Mouse (Mus musculus) hindbrain, embryonic 15.5 days (tissue): ENCODE data around the gene Ssr3. TPM values are rescaled to one million over a fixed set of nuclear protein-coding genes. Genes with fewer than 3 reads are reported as not detected.

Experiments used
- ATAC-seq: fragments of 200-750 bp; cut with Nextera tagmentation; 2 replicates; pipeline ENCODE4 v1.8.0; 2017; ENCODE audit warnings: low read depth, moderate number of reproducible peaks, moderate TSS enrichment; ENCODE audit not compliant: low FRiP score
- H3K27ac ChIP-seq: fragments of 300-500 bp; sonication (generic); replicated peaks from 2 replicates; pipeline ENCODE4 v1.5.1; 2015; ENCODE audit warnings: mild to moderate bottlenecking, inconsistent platforms
- H3K27me3 ChIP-seq: fragments of 300-500 bp; sonication (generic); 2 replicates; pipeline ENCODE4 v1.6.1; 2015; ENCODE audit warnings: control low read depth, inconsistent platforms
- H3K36me3 ChIP-seq: fragments of 300-500 bp; sonication (generic); 2 replicates; pipeline ENCODE4 v1.6.1; 2015; ENCODE audit warnings: control low read depth, inconsistent platforms
- H3K4me1 ChIP-seq: fragments of 300-500 bp; sonication (generic); replicated peaks from 2 replicates; pipeline ENCODE4 v1.6.1; 2015; ENCODE audit warnings: control low read depth, inconsistent platforms
- H3K4me2 ChIP-seq: fragments of 300-500 bp; sonication (generic); 2 replicates; pipeline ENCODE4 v1.6.1; 2015; ENCODE audit warnings: moderate library complexity, mild to moderate bottlenecking, inconsistent platforms
- H3K4me3 ChIP-seq: fragments of 300-500 bp; sonication (generic); 2 replicates; pipeline ENCODE4 v1.5.1; 2015; ENCODE audit warnings: mild to moderate bottlenecking, inconsistent platforms
- H3K9ac ChIP-seq: fragments of 300-500 bp; sonication (generic); 2 replicates; pipeline ENCODE4 v1.6.1; 2015; ENCODE audit warnings: inconsistent platforms
- H3K9me3 ChIP-seq: fragments of 300-500 bp; sonication (generic); 2 replicates; pipeline ENCODE4 v1.6.1; 2016; ENCODE audit warnings: control low read depth, inconsistent platforms
- WGBS: fragments of 180-500 bp; shearing (Covaris S2); methylation state at CpG from one replicate; pipeline ENCODE4 v1.1.7; 2015; 5-methylcytosine and 5-hydroxymethylcytosine counted together
- polyA plus RNA-seq: library from polyadenylated mRNA; unstranded; fragments of >200 nt; fragmentation: Nextera tagmentation; extraction: Ambion mirVana; gene quantifications from 2 replicates; pipeline ENCODE4 v1.2.1, GENCODE M21; 2015

The Ssr3 gene
- polyA plus RNA-seq, 1 experiment from 2014 or later: 163 TPM

DNA sequence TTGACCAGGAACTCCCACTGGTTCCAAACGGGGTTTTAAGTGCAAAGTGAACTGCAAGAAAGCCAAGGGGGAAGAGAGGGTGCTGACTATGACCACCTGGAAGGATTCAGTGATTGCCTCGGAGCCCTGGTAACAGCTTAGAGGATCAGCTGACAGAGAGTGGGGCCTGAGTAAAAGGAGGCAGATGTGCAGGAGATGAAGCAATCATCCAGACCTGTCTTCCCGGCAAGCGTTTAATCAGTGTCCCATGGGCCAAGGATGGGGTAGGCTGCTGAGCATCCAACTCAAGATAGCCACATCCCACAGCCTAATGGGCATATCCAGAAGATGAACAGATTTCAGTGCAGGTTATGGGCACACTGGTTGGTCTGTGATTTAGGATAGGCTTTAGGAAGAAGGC is 24.5 kb downstream of the Ssr3 start:
- Histone ChIP-seq H3K36me3 (peaks cover 9% of the 10 kb centered on the region; the same call in 1 of the 2 replicates), H3K4me3 (no peak overlapping the region), H3K9me3 (no peaks in the 10 kb centered on the region), H3K4me1 (no peaks in the 10 kb centered on the region), H3K4me2 (no peak overlapping the region), H3K27ac (no peak overlapping the region), H3K9ac (no peak overlapping the region), H3K27me3 (no peaks in the 10 kb centered on the region)
- no peak for ATAC-seq
- 51% methylated on average over 4 of the region's 4 CpGs for WGBS

DNA sequence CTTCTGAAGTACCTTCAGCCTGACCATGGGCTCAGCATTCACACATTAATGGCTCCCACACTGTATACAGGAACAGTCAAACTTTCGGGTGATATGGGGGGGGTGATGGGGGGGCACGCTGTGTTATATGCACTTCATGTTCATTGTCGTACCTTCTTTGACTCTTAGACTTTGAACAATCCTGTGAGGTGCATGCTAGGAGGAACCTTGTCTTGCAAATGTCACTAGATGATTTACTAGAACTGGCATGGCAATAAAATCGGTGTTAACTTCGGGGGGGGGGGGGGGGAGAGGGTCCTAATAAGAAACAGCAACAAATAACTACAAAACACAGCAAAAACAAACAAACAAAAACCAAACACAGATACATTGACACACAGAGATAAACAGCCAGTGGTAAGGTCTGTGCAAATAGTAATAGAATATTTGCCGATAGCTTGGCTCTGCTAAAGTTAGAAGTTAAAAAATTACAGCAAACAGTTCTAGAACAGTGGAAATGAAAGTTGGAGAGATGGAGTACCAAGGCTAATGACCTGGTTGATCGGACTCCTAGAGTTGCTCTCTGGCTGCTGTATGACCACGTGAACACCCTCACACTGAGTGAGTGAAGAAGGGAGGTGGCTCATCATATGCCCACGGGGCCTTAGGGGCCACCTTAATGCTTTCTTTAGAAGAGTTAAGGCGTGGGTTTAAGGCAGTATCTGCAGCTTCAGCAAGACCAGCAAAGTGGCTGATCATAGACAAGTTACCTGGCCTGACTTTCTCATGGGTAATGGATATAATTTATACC is 26.3 kb downstream of the Ssr3 start:
- no peaks in the 10 kb centered on the region for H3K36me3 ChIP-seq
- H3K4me3 ChIP-seq: no peak overlapping the region
- no peaks in the 10 kb centered on the region for H3K27me3 ChIP-seq
- no peak overlapping the region for H3K4me2 ChIP-seq
- H3K4me1 ChIP-seq: no peaks in the 10 kb centered on the region
- H3K27ac ChIP-seq: no peak overlapping the region
- H3K9me3 ChIP-seq: no peaks in the 10 kb centered on the region
- no peak overlapping the region for H3K9ac ChIP-seq
- WGBS: 92% methylated on average over 10 of the region's 10 CpGs
- ATAC-seq: no peak

DNA sequence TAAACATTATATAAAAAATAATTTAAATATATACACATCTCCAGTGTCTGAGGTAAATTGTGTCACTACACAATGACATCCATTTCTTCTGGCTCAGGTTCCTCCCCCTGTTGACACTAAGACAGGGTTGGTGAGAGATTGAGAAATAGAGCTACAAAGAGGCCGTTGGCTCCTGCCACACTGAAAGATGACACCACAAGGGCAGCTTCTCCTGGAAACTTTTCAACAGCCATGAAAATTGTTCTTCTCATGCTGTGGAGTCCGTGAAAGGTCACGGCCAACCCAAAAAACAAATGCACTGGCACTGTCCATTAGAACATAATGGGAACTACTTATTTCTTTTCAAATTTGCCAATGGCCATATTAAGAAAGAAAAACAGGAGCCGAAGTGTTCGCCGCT is 27.2 kb downstream of the Ssr3 start:
- H3K4me2 ChIP-seq: no peak overlapping the region
- no peaks in the 10 kb centered on the region for H3K9me3 ChIP-seq

DNA sequence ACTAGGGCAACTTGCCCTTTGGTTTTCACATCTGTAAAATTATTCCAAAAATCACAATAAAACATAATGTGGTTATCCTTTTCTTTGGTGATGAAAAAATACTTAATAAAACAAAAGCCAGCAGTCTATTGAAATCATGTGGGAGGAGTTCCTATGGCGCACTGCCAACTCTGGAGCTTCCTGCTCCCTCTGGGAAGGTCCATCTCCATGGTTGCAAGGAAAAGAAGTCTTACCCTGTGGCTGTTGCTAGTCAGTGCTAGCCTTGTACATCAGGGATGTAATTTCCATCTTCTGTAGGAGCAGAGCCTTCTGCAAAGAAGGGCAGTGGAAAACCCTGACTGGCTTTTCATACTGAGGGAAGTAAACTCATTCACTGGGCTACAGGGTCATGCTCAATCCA is 29.0 kb downstream of the Ssr3 start:
- peak; percentile 71 for ATAC-seq
- WGBS: 86% methylated on average over 1 of the region's 1 CpGs

More for the DNA sequence above, 27.2 kb downstream of the Ssr3 start:
- Histone ChIP-seq H3K9ac (no peak overlapping the region), H3K27me3 (no peaks in the 10 kb centered on the region), H3K4me1 (no peaks in the 10 kb centered on the region), H3K36me3 (no peaks in the 10 kb centered on the region), H3K4me3 (no peak overlapping the region), H3K27ac (no peak overlapping the region)
- no peak for ATAC-seq
- WGBS: 56% methylated on average over 6 of the region's 6 CpGs

DNA sequence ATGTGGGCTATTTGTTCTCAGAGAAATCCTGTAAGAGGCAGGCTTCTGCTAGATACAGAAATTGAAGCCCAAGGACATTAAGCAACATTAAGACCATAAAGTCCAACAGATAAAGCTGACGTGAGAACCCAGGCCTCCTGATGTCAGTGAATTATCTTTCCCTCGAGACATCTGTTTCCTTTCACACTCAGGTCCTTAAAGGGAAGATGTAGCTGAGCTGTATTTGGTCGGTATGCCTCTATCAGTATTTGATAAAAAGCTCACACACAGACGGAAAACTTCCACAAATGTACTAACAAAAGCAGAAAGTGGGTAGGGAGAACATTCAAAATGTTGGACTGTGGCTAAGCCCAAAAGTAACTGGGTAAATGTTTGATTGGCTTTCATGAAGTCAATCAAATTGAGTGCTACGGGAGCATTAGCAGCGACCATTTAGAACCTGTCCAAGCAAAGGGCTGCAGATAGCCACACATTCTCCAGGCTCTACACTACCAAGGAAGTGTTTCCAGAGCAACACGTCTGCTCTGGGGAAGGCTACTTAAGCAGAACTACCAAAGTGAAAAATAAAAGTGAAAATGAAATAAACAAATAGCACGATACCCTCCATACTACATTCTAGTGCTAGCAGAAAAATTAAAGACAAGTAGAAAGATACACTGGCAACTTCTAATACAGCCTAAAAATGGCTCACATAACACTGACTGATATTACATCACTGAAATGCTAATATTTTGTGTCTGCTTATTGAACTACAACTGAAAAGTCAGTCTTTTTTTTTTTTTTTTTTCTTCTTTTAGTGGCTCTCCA is 32.1 kb downstream of the Ssr3 start:
- Histone ChIP-seq H3K4me2 (no peak overlapping the region), H3K36me3 (no peaks in the 10 kb centered on the region)

More for the DNA sequence above, 29.0 kb downstream of the Ssr3 start:
- Histone ChIP-seq H3K27ac (no peak overlapping the region), H3K4me2 (no peak overlapping the region), H3K9me3 (no peaks in the 10 kb centered on the region), H3K36me3 (no peaks in the 10 kb centered on the region), H3K4me1 (no peaks in the 10 kb centered on the region), H3K9ac (no peak overlapping the region), H3K4me3 (no peak overlapping the region), H3K27me3 (no peaks in the 10 kb centered on the region)

DNA sequence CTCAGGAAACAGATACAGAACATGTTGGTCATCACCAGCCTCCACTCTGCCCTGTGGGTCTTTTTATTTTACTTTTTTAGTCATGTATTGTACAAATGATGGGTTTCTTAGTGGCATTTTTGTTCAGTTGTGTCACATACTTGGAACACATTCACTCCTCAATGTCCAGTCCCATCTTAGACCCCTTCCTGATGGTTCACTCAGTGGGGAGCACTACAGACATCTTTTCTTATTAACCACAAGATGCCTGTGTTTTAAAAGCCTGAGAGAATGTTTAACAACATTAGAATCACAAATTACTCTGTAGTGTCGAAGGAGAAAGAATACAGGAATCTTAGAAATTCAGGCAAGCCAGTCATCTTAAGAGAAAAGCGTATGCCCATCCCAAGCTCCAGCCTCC is 33.6 kb downstream of the Ssr3 start:
- Histone ChIP-seq H3K36me3 (no peaks in the 10 kb centered on the region), H3K27me3 (no peaks in the 10 kb centered on the region), H3K9ac (no peak overlapping the region), H3K27ac (no peak overlapping the region), H3K4me1 (no peaks in the 10 kb centered on the region), H3K4me2 (no peak overlapping the region), H3K9me3 (no peaks in the 10 kb centered on the region), H3K4me3 (no peak overlapping the region)
- WGBS: 66% methylated on average over 2 of the region's 2 CpGs
- ATAC-seq: no peak

More for the DNA sequence above, 32.1 kb downstream of the Ssr3 start:
- no peaks in the 10 kb centered on the region for H3K4me1 ChIP-seq
- H3K27ac ChIP-seq: no peak overlapping the region
- no peak overlapping the region for H3K9ac ChIP-seq
- H3K27me3 ChIP-seq: no peaks in the 10 kb centered on the region
- WGBS: 73% methylated on average over 8 of the region's 8 CpGs
- no peaks in the 10 kb centered on the region for H3K9me3 ChIP-seq
- ATAC-seq: no peak
- no peak overlapping the region for H3K4me3 ChIP-seq

DNA sequence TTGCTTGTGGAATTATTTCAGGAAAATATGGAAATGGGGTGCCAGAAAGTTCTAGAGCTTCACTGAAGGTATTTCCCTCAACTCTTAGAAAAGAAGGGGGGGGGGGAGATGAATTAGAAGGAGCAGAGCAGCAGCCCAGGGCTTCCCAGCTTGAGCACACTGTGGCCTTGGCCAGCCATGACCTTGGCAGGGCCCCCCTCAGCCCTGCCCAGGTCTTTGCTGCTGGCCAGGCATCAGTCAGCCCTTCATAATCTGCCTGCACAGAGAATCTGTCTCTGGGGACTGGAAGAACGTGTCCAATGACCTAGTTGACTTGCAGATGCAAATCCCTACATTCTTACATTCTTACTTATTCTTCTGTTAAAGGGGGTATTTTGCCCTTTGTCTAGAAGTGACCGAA is 34.1 kb downstream of the Ssr3 start:
- Histone ChIP-seq H3K4me1 (no peaks in the 10 kb centered on the region), H3K36me3 (no peaks in the 10 kb centered on the region), H3K4me2 (no peak overlapping the region), H3K9ac (no peak overlapping the region), H3K27me3 (no peaks in the 10 kb centered on the region), H3K27ac (no peak overlapping the region), H3K4me3 (no peak overlapping the region), H3K9me3 (no peaks in the 10 kb centered on the region)
- 70% methylated on average over 2 of the region's 2 CpGs for WGBS
- no peak for ATAC-seq

DNA sequence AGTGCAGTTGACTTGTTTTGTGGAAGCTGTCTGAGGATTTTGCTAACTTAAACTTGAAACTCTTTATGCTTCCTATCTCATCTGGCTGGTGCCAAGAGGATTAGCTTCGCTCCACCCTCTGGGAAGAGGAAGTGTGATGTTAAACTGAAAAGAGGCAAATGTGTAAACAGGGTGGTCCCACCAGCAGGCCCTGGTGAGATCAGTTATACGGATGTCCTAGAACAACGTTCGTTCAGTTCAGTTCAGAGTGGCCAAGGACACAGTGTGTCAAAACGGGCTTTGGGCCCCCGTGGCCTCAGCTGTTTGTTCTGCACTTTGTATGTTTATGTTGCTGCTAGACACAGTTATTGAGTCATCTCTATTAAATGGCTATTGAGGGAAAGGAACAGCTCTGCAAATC is 36.9 kb downstream of the Ssr3 start:
- Histone ChIP-seq H3K9ac (no peak overlapping the region), H3K27me3 (no peaks in the 10 kb centered on the region), H3K36me3 (no peaks in the 10 kb centered on the region), H3K4me2 (no peak overlapping the region), H3K4me3 (no peak overlapping the region), H3K4me1 (no peaks in the 10 kb centered on the region), H3K27ac (no peak overlapping the region), H3K9me3 (no peaks in the 10 kb centered on the region)
- ATAC-seq: no peak
- WGBS: 81% methylated on average over 6 of the region's 6 CpGs

DNA sequence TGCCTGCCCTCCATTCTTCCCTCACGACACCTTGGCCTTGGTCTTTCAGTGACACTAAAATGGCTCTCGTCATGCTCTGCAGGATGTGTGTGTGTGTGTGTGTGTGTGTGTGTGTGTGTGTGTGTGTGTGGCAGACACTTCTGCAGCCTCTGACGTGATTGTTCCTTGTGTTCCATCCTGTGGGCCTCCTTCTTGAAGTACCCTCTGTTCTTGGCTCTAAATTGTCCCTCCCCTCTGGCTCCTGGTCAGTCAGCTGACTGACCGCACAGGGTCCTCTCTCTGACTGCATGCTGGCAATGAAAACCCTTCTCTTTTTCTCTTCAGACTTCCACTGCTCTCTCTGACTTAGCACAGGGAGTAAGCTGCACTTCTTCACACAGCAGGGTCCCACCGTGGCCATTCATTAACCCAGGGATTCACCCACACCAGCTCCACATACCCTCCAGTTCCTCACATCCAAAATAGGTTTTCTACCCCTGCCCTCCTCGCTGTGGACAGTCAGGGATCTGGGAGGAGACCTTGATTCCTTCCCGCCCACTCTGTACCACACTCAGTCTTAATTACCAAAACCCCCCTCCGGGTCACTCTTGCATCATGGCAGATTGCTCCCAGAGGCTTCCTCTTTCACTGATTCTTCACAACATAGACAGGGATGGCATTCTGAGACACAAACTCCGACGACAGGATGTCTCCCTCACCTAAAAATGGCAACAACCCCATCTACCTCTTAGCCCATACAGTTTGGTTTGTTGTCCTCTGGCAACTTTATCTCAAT is 39.0 kb downstream of the Ssr3 start:
- H3K4me1 ChIP-seq: no peaks in the 10 kb centered on the region
- H3K9ac ChIP-seq: no peak overlapping the region
- no peak overlapping the region for H3K4me3 ChIP-seq
- no peaks in the 10 kb centered on the region for H3K36me3 ChIP-seq
- 73% methylated on average over 10 of the region's 10 CpGs for WGBS
- no peaks in the 10 kb centered on the region for H3K9me3 ChIP-seq
- H3K27me3 ChIP-seq: no peaks in the 10 kb centered on the region
- ATAC-seq: no peak
- H3K4me2 ChIP-seq: no peak overlapping the region
- no peak overlapping the region for H3K27ac ChIP-seq

DNA sequence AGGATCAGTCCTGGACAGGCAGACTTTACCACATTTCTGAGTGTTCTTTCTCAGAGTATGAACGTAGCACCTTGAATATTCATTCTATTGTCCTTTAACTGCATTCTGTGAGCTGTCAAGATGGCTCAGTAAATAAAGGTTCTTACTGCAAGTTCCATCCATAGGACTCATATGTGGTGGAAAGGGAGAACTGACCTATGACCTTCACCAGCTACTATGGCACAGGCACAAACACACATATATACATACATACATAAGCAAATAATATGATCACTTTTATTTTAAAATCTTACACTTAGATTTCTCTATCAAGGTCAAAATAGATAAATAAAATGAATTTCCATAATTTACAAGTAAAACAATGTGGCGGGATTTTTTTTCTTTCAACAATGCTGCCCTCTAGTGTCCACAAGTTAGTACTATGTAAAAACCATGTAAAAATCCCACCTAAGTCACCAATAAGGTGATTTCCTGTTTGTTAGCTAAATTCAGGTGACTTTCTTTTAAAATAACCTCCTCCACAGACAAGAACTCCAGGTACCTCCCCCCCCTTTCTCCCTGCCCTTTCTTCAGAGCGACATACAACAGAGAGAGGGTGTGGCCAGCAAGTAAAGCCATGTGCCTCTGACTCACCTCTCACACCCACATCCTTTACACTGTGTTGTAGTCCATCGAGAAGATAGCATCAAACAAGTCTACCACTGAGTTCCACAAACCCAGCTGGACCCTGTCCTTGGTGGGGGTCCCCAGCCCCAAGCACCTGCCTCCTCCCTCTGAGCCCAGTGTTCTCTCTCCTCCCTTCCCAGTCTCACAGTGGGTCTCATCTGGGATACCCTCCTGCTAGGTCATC is 39.9 kb downstream of the Ssr3 start:
- Histone ChIP-seq H3K4me1 (no peaks in the 10 kb centered on the region), H3K4me3 (no peak overlapping the region), H3K27me3 (no peaks in the 10 kb centered on the region), H3K9me3 (no peaks in the 10 kb centered on the region), H3K9ac (no peak overlapping the region), H3K4me2 (no peak overlapping the region), H3K36me3 (no peaks in the 10 kb centered on the region), H3K27ac (no peak overlapping the region)
- 51% methylated on average over 4 of the region's 4 CpGs for WGBS
- 0 out of 2 replicates have a peak, but pooled peaks have one; percentile 38 for ATAC-seq

DNA sequence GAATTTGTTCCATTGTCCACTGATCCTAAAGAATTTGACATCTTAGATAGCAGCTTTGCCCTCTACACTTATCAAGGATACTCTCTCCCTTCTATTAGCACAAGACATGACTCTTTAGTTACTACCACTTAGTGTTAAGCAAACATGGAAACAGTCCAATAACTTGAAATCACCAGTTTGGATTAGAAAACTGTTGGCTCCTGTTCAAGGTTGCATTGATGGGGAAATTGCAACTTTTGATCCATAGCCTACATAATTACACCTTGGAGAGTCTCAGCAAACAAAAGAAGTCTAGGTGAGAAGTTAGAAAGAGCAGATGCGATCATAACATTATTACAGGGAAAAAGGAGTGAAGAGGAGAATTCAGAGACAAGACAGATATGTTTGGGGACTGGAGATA is 46.2 kb downstream of the Ssr3 start:
- no peaks in the 10 kb centered on the region for H3K4me1 ChIP-seq
- H3K27ac ChIP-seq: no peak overlapping the region
- no peak overlapping the region for H3K4me3 ChIP-seq
- H3K36me3 ChIP-seq: no peaks in the 10 kb centered on the region
- ATAC-seq: no peak
- WGBS: 89% methylated on average over 1 of the region's 1 CpGs
- no peaks in the 10 kb centered on the region for H3K27me3 ChIP-seq
- H3K4me2 ChIP-seq: no peak overlapping the region
- no peak overlapping the region for H3K9ac ChIP-seq
- no peaks in the 10 kb centered on the region for H3K9me3 ChIP-seq
